Mouse (Mus musculus) MEL (cell line): ENCODE results near the gene Tmem178b.

ENCODE experiments used
- BHLHE40 ChIP-seq: IDR thresholded peaks from 2 replicates; pipeline ENCODE4 v1.6.1; 2012; ENCODE audit warnings: low read depth, mild to moderate bottlenecking, inconsistent platforms, low read length, improper control_type of control experiment, borderline replicate concordance
- CTCF ChIP-seq, 3 experiments: IDR thresholded peaks in 2 of 3; conservative IDR thresholded peaks in 1 of 3; 2 replicates each; pipeline ENCODE4 v1.5.1; 2011 to 2012; ENCODE audit warnings: low read length in 3 of 3, low read depth in 2 of 3, mild to moderate bottlenecking in 2 of 3, improper control_type of control experiment in 1 of 3, inconsistent platforms in 1 of 3, mixed read lengths in 1 of 3, moderate library complexity in 1 of 3; ENCODE audit not compliant: control insufficient read depth in 1 of 3, insufficient read depth in 1 of 3, poor library complexity in 1 of 3, severe bottlenecking in 1 of 3
- ELF1 ChIP-seq: IDR thresholded peaks from 2 replicates; pipeline ENCODE4 v1.6.1; 2014; ENCODE audit warnings: low read depth, mild to moderate bottlenecking, inconsistent platforms, low read length, improper control_type of control experiment, moderate library complexity
- EP300 ChIP-seq, 2 experiments: IDR thresholded peaks; 2 replicates each; pipeline ENCODE4 v1.6.1; 2011; ENCODE audit warnings: improper control_type of control experiment in 2 of 2, low read length in 2 of 2, low read depth in 1 of 2, mild to moderate bottlenecking in 1 of 2
- MAFK ChIP-seq: IDR thresholded peaks from 2 replicates; pipeline ENCODE4 v1.6.1; 2011; ENCODE audit warnings: low read depth, mild to moderate bottlenecking, low read length, improper control_type of control experiment, borderline replicate concordance
- MYC ChIP-seq: IDR thresholded peaks from 2 replicates; pipeline ENCODE4 v1.6.1; 2011; ENCODE audit warnings: low read depth, mild to moderate bottlenecking, low read length, improper control_type of control experiment, moderate library complexity
- NRF1 ChIP-seq: IDR thresholded peaks from 2 replicates; pipeline ENCODE4 v1.6.1; 2014; ENCODE audit warnings: low read depth, mild to moderate bottlenecking, inconsistent platforms, low read length, improper control_type of control experiment, moderate library complexity; ENCODE audit not compliant: poor library complexity, insufficient read depth, severe bottlenecking
- POLR2A ChIP-seq, 2 experiments: IDR thresholded peaks; 2 replicates each; pipeline ENCODE4 v1.6.1; 2011 to 2012; ENCODE audit warnings: low read length in 2 of 2, mild to moderate bottlenecking in 2 of 2, control low read depth in 1 of 2, improper control_type of control experiment in 1 of 2, low read depth in 1 of 2, moderate library complexity in 1 of 2; ENCODE audit not compliant: control insufficient read depth in 1 of 2, insufficient read depth in 1 of 2, poor library complexity in 1 of 2
- TAL1 ChIP-seq: IDR thresholded peaks from 2 replicates; pipeline ENCODE4 v1.6.1; 2012; ENCODE audit warnings: mild to moderate bottlenecking, inconsistent platforms, low read length, moderate library complexity, mixed read lengths
- TCF12 ChIP-seq: IDR thresholded peaks from 2 replicates; pipeline ENCODE4 v1.6.1; 2014; ENCODE audit warnings: low read depth, mild to moderate bottlenecking, inconsistent platforms, low read length, improper control_type of control experiment, moderate library complexity
- UBTF ChIP-seq: IDR thresholded peaks from 2 replicates; pipeline ENCODE4 v1.6.1; 2012; ENCODE audit warnings: low read depth, mild to moderate bottlenecking, inconsistent platforms, low read length, improper control_type of control experiment, moderate library complexity, borderline replicate concordance; ENCODE audit not compliant: insufficient read depth
- USF1 ChIP-seq: IDR thresholded peaks from 2 replicates; pipeline ENCODE4 v1.6.1; 2014; ENCODE audit warnings: low read depth, mild to moderate bottlenecking, inconsistent platforms, low read length, improper control_type of control experiment, moderate library complexity
- ZKSCAN1 ChIP-seq: IDR thresholded peaks from 2 replicates; pipeline ENCODE4 v1.6.1; 2012; ENCODE audit warnings: low read depth, mild to moderate bottlenecking, inconsistent platforms, low read length, improper control_type of control experiment, moderate library complexity

GRCm38 (mm10) chr6:40217154-40217553, 344.1 kb downstream of the Tmem178b start:
- TF ChIP-seq CTCF (IDR thresholded peaks at IDR 0.05 in 2 of 3, conservative IDR thresholded peaks at IDR 0.05 in 1 of 3; ENCODE audit: control insufficient read depth in 1 of 3, insufficient read depth in 1 of 3, low read depth in 2 of 3, low read length in 3 of 3, poor library complexity in 1 of 3, severe bottlenecking in 1 of 3) (no peak), TCF12 (no peak), MAFK (no peak), ZKSCAN1 (no peak), TAL1 (no peak), USF1 (no peak), UBTF (no peak), ELF1 (no peak), POLR2A (IDR thresholded peaks at IDR 0.05; ENCODE audit: control insufficient read depth in 1 of 2, insufficient read depth in 1 of 2, low read depth in 1 of 2, low read length in 2 of 2, poor library complexity in 1 of 2) (no peak), MYC (no peak), EP300 (IDR thresholded peaks at IDR 0.05; ENCODE audit: low read depth in 1 of 2, low read length in 2 of 2) (no peak), NRF1 (no peak), BHLHE40 (no peak)
